Mouse (Mus musculus) limb, embryonic 13.5 days (tissue): ENCODE results near the gene Gpr149. TPM values are rescaled to one million over a fixed set of nuclear protein-coding genes. Genes with fewer than 3 reads are reported as not detected.

Experiments
- ATAC-seq: fragments of 200-750 bp; cut with Nextera tagmentation; 2 replicates; pipeline ENCODE4 v1.8.0; 2017; ENCODE audit warnings: low read depth, moderate number of reproducible peaks, moderate TSS enrichment; ENCODE audit not compliant: low FRiP score
- H3K27ac ChIP-seq: fragments of 300-500 bp; sonication (generic); 2 replicates; pipeline ENCODE4 v1.5.1; 2015; ENCODE audit warnings: inconsistent platforms, mild to moderate bottlenecking, moderate library complexity
- H3K27me3 ChIP-seq: fragments of 300-500 bp; sonication (generic); 2 replicates; pipeline ENCODE4 v1.6.1; 2015; ENCODE audit warnings: mild to moderate bottlenecking, inconsistent platforms
- H3K36me3 ChIP-seq: fragments of 300-500 bp; sonication (generic); 2 replicates; pipeline ENCODE4 v1.6.1; 2015; ENCODE audit warnings: inconsistent platforms, mild to moderate bottlenecking, moderate library complexity
- H3K4me1 ChIP-seq: fragments of 300-500 bp; sonication (generic); 2 replicates; pipeline ENCODE4 v1.6.1; 2015; ENCODE audit warnings: inconsistent platforms
- H3K4me2 ChIP-seq: fragments of 300-500 bp; sonication (generic); replicated peaks from 2 replicates; pipeline ENCODE4 v1.6.1; 2015; ENCODE audit warnings: inconsistent platforms, mild to moderate bottlenecking, moderate library complexity
- H3K4me3 ChIP-seq: fragments of 300-500 bp; sonication (generic); 2 replicates; pipeline ENCODE4 v1.5.1; 2015; ENCODE audit warnings: moderate library complexity, mild to moderate bottlenecking, inconsistent platforms
- H3K9ac ChIP-seq: fragments of 300-500 bp; sonication (generic); 2 replicates; pipeline ENCODE4 v1.6.1; 2015; ENCODE audit warnings: mild to moderate bottlenecking, inconsistent platforms
- H3K9me3 ChIP-seq: fragments of 300-500 bp; sonication (generic); 2 replicates; pipeline ENCODE4 v1.6.1; 2016; ENCODE audit warnings: inconsistent platforms
- WGBS: fragments of 180-500 bp; shearing (Covaris S2); methylation state at CpG from one replicate; pipeline ENCODE4 v1.1.7; 2015; 5-methylcytosine and 5-hydroxymethylcytosine counted together
- polyA plus RNA-seq: library from polyadenylated mRNA; unstranded; fragments of >200 nt; fragmentation: Nextera tagmentation; extraction: Ambion mirVana; gene quantifications from 2 replicates; pipeline ENCODE4 v1.2.1, GENCODE M21; 2015

The Gpr149 gene
- polyA plus RNA-seq, 1 experiment from 2014 or later: 0.22 TPM

GRCm38 (mm10) chr3:62506488-62507205 is 98.3 kb downstream of the Gpr149 start, which contains the start of gene Dhx36:
Gene Dhx36 (minus strand): TSS chr3:62507004.
- Histone ChIP-seq H3K27ac (peak within 1 kb of the TSS; percentile 96), H3K4me1 (peaks cover 15% of the 10 kb centered on the region), H3K9me3 (no peaks in the 10 kb centered on the region), H3K36me3 (no peaks in the 10 kb centered on the region), H3K27me3 (0 out of 2 replicates have a peak, but pooled peaks cover 8% of the 10 kb centered on the region), H3K4me2 (peak within 1 kb of the TSS; percentile 68), H3K9ac (peak within 1 kb of the TSS; percentile 89), H3K4me3 (peak within 1 kb of the TSS; percentile 87)
- ATAC-seq: peak; percentile 99
- WGBS: under 1% methylated on average over 66 of the region's 66 CpGs

GRCm38 (mm10) chr3:62505166-62505900 is 99.6 kb downstream of the Gpr149 start:
- peak overlapping the region; percentile 68 for H3K4me2 ChIP-seq
- ATAC-seq: no peak
- H3K36me3 ChIP-seq: peaks cover 10% of the 10 kb centered on the region
- H3K27me3 ChIP-seq: 0 out of 2 replicates have a peak, but pooled peaks cover 8% of the 10 kb centered on the region
- H3K27ac ChIP-seq: no peak overlapping the region
- H3K9ac ChIP-seq: peak overlapping the region; percentile 89; the same call in 1 of the 2 replicates
- 72% methylated on average over 5 of the region's 5 CpGs for WGBS
- H3K4me3 ChIP-seq: peak overlapping the region; percentile 87
- H3K4me1 ChIP-seq: peaks cover 15% of the 10 kb centered on the region
- no peaks in the 10 kb centered on the region for H3K9me3 ChIP-seq

GRCm38 (mm10) chr3:62499327-62499726 is 105.6 kb downstream of the Gpr149 start:
- Histone ChIP-seq H3K27ac (no peak overlapping the region), H3K4me2 (no peak overlapping the region), H3K4me1 (no peaks in the 10 kb centered on the region), H3K9ac (no peak overlapping the region), H3K36me3 (peaks cover 50% of the 10 kb centered on the region), H3K4me3 (no peak overlapping the region), H3K9me3 (no peaks in the 10 kb centered on the region), H3K27me3 (no peaks in the 10 kb centered on the region)
- 77% methylated on average over 4 of the region's 4 CpGs for WGBS
- no peak for ATAC-seq

GRCm38 (mm10) chr3:62492568-62492967 is 112.4 kb downstream of the Gpr149 start:
- no peak for ATAC-seq

GRCm38 (mm10) chr3:62484340-62484739 is 120.6 kb downstream of the Gpr149 start:
- no peak overlapping the region for H3K4me2 ChIP-seq
- H3K27ac ChIP-seq: no peak overlapping the region
- no peaks in the 10 kb centered on the region for H3K27me3 ChIP-seq
- no peak overlapping the region for H3K4me3 ChIP-seq
- H3K9ac ChIP-seq: no peak overlapping the region
- no peaks in the 10 kb centered on the region for H3K4me1 ChIP-seq
- peaks cover 52% of the 10 kb centered on the region for H3K36me3 ChIP-seq
- no peaks in the 10 kb centered on the region for H3K9me3 ChIP-seq
- ATAC-seq: no peak
- WGBS: 87% methylated on average over 2 of the region's 2 CpGs

More at GRCm38 (mm10) chr3:62492568-62492967, 112.4 kb downstream of the Gpr149 start:
- Histone ChIP-seq H3K9ac (no peak overlapping the region), H3K36me3 (peaks cover 68% of the 10 kb centered on the region), H3K27me3 (no peaks in the 10 kb centered on the region), H3K4me3 (no peak overlapping the region), H3K4me2 (no peak overlapping the region), H3K27ac (no peak overlapping the region), H3K4me1 (no peaks in the 10 kb centered on the region), H3K9me3 (no peaks in the 10 kb centered on the region)
- WGBS: 89% methylated on average over 6 of the region's 6 CpGs

Other genes with a start within 250 kb of the Gpr149 start
- gene Dhx36, start 98.1 kb downstream of the Gpr149 start, polyA plus RNA-seq: 35.5 and 38.8 TPM in 2 replicates